In genomic region chr14:36885680-36886079, GRCm38 (mm10) we compare ENCODE assay signal across 27 mouse cellular contexts.
A peak's percentile ranks its signal among the peaks of the same experiment; 100 is the strongest.
DNase-seq lines count a peak whose midpoint lies in the region; ATAC-seq and TF ChIP-seq lines count a peak whose summit lies in the region.
"Had no signal": no experiment of that assay in that cellular context is flagged by ENCODE, and none has a peak within 500 bp of the region (broad histone marks: within the 10 kb centered on the region; RNA-seq: fewer than 3 reads in every experiment).

No protein-coding gene starts in this region.

- in situ Hi-C loops in Patski (cut with MboI; ENCODE audit: low pct_unique_long_range_greater_than_20kb), result loop anchor here (10.0 kb wide), 1 partner anchor 49 kb away; no protein-coding TSS in a partner anchor

- H3K4me3 ChIP-seq in intestine, postnatal 0 days (ENCODE audit: low read depth, low read length), result no peak overlapping the region
- H3K4me3 ChIP-seq: embryonic facial prominence, embryonic 13.5 days; erythroblast, embryonic 14.5 days; gastrocnemius, adult 2 months; hindbrain, embryonic 10.5 days; hindbrain, embryonic 15.5 days; layer of hippocampus, adult 2 months; limb, embryonic 13.5 days; lung, embryonic 15.5 days; midbrain, embryonic 12.5 days; neural tube, embryonic 13.5 days; stomach, embryonic 15.5 days had no signal

- H3K4me1 ChIP-seq in intestine, postnatal 0 days (replicated peaks; ENCODE audit: control insufficient read depth, insufficient read depth, low read length), result no peaks in the 10 kb centered on the region
- H3K4me1 ChIP-seq: embryonic facial prominence, embryonic 13.5 days; hindbrain, embryonic 10.5 days; hindbrain, embryonic 15.5 days; limb, embryonic 13.5 days; lung, embryonic 15.5 days; midbrain, embryonic 12.5 days; neural tube, embryonic 13.5 days; stomach, embryonic 15.5 days had no signal

- no peak for TF ChIP-seq CTCF in Patski (IDR thresholded peaks at IDR 0.05)
- TF ChIP-seq CTCF in intestine, postnatal 0 days (IDR thresholded peaks at IDR 0.05; ENCODE audit: low read depth), result no peak

- peaks cover 20% of the 10 kb centered on the region for H3K36me3 ChIP-seq in intestine, postnatal 0 days (ENCODE audit: control insufficient read depth, insufficient read depth)
- H3K36me3 ChIP-seq: stomach, embryonic 15.5 days had no signal

- no peak overlapping the region for H3K4me2 ChIP-seq in intestine, postnatal 0 days (replicated peaks; ENCODE audit: low read depth)
- H3K4me2 ChIP-seq: embryonic facial prominence, embryonic 13.5 days; hindbrain, embryonic 15.5 days; limb, embryonic 13.5 days; liver, embryonic 11.5 days; lung, embryonic 15.5 days; midbrain, embryonic 12.5 days; neural tube, embryonic 13.5 days; stomach, embryonic 15.5 days had no signal

- POLR2A ChIA-PET in Patski (lab: Charles Lee), result interaction anchor here (1.7 kb wide), 1 partner anchor 10 kb away, joined by 5 read pairs; no protein-coding TSS in a partner anchor

- no peak overlapping the region for H3K9ac ChIP-seq in intestine, postnatal 0 days (ENCODE audit: low read depth, low read length)
- H3K9ac ChIP-seq: embryonic facial prominence, embryonic 13.5 days; hindbrain, embryonic 15.5 days; limb, embryonic 13.5 days; lung, embryonic 15.5 days; midbrain, embryonic 12.5 days; neural tube, embryonic 13.5 days; stomach, embryonic 15.5 days had no signal

- peak; percentile 65 for DNase-seq in heart, adult 11 months
- no peak for DNase-seq in heart, adult 9 months (ENCODE audit: low spot score in 2 of 2)
- DNase-seq in Patski (ENCODE audit: low read depth, low spot score), result no peak
- DNase-seq in adrenal gland, postnatal 25 days, result peak; percentile 42
- DNase-seq in cerebellum, adult 9-11 months, result no peak
- DNase-seq in gastrocnemius, postnatal 36 days, result no peak
- DNase-seq: B cell, adult 2 months; cerebellum, adult 9-10 months; gastrocnemius, adult 2 months; heart, postnatal 14 days; kidney, adult 18-20 months; kidney, postnatal 36 days; thymus, postnatal 25 days had no signal

- CTCF ChIA-PET in Patski (lab: Charles Lee), result interaction anchor here (0.7 kb wide), 1 partner anchor 10 kb away, joined by 4 read pairs; no protein-coding TSS in a partner anchor

- H3K9me3 ChIP-seq in intestine, postnatal 0 days (ENCODE audit: control insufficient read depth), result no peaks in the 10 kb centered on the region
- H3K9me3 ChIP-seq: embryonic facial prominence, embryonic 13.5 days; hindbrain, embryonic 10.5 days; hindbrain, embryonic 15.5 days; limb, embryonic 13.5 days; lung, embryonic 15.5 days; midbrain, embryonic 12.5 days; neural tube, embryonic 13.5 days; stomach, embryonic 15.5 days had no signal

- peak; percentile 42 for ATAC-seq in Patski
- ATAC-seq in intestine, postnatal 0 days, result no peak
- ATAC-seq: forebrain, embryonic 16.5 days; inflammation-experienced regulatory T-cells, adult 6 months had no signal

- intact Hi-C loops in gastrocnemius, postnatal 36 days (cut with DNase I), result no loop called here

- H3K27me3 ChIP-seq in Patski, result no peaks in the 10 kb centered on the region
- no peaks in the 10 kb centered on the region for H3K27me3 ChIP-seq in intestine, postnatal 0 days (replicated peaks; ENCODE audit: control insufficient read depth, insufficient read depth, low read length)
- H3K27me3 ChIP-seq: embryonic facial prominence, embryonic 13.5 days; hindbrain, embryonic 15.5 days; limb, embryonic 13.5 days; lung, embryonic 15.5 days; midbrain, embryonic 12.5 days; neural tube, embryonic 13.5 days; stomach, embryonic 15.5 days had no signal

- H3K27ac ChIP-seq in intestine, postnatal 0 days (ENCODE audit: low read depth, low read length), result no peak overlapping the region
- H3K27ac ChIP-seq: embryonic facial prominence, embryonic 13.5 days; gastrocnemius, adult 2 months; hindbrain, embryonic 10.5 days; hindbrain, embryonic 15.5 days; layer of hippocampus, adult 2 months; limb, embryonic 13.5 days; lung, embryonic 15.5 days; midbrain, embryonic 12.5 days; neural tube, embryonic 13.5 days; stomach, embryonic 15.5 days had no signal

- WGBS in intestine, postnatal 0 days, result 95% methylated on average over 5 of the region's 5 CpGs

Comparison
In these comparisons a context has a peak if more than half of its experiments do, and no peak if none do; other contexts are left out.
1. DNase-seq: peak in heart, adult 11 months (single experiment) and adrenal gland, postnatal 25 days (single experiment); none in heart, adult 9 months (0 of 2), Patski (single experiment), cerebellum, adult 9-11 months (single experiment) and gastrocnemius, postnatal 36 days (0 of 2).